8 mouse cellular contexts compared by ENCODE assay signal in genomic region chr7:80084484-80084931, GRCm38 (mm10). TPM values are rescaled to one million over a fixed set of nuclear protein-coding genes. Genes with fewer than 3 reads are reported as not detected.
DNase-seq lines count a peak whose midpoint lies in the region; ATAC-seq lines count a peak whose summit lies in the region.

No protein-coding gene starts in this region.

- no peaks in the 10 kb centered on the region for H3K9me3 ChIP-seq in neural tube, embryonic 15.5 days (replicated peaks)
- no peaks in the 10 kb centered on the region for H3K9me3 ChIP-seq in forebrain, embryonic 11.5 days (ENCODE audit: control insufficient read depth, low read length)
- H3K9me3 ChIP-seq in intestine, embryonic 16.5 days (ENCODE audit: control insufficient read depth, low read length) = no peaks in the 10 kb centered on the region

- 44% methylated on average over 7 of the region's 7 CpGs for WGBS in neural tube, embryonic 15.5 days
- 59% methylated on average over 7 of the region's 7 CpGs for WGBS in forebrain, embryonic 11.5 days
- 53% methylated on average over 7 of the region's 7 CpGs for WGBS in intestine, embryonic 16.5 days

- H3K4me1 ChIP-seq in neural tube, embryonic 15.5 days = peaks cover 7% of the 10 kb centered on the region; the same call in 1 of the 2 replicates
- no peaks in the 10 kb centered on the region for H3K4me1 ChIP-seq in forebrain, embryonic 11.5 days (replicated peaks; ENCODE audit: control insufficient read depth, insufficient read depth, low read length)
- peaks cover 11% of the 10 kb centered on the region; the same call in 1 of the 2 replicates for H3K4me1 ChIP-seq in intestine, embryonic 16.5 days (ENCODE audit: control insufficient read depth, insufficient read depth, low read length)

- no peak overlapping the region for H3K4me3 ChIP-seq in neural tube, embryonic 15.5 days (replicated peaks)
- H3K4me3 ChIP-seq in forebrain, embryonic 11.5 days (ENCODE audit: low read depth, low read length) = no peak overlapping the region
- H3K4me3 ChIP-seq in intestine, embryonic 16.5 days (ENCODE audit: low read length) = no peak overlapping the region

- DNase-seq in neural tube, embryonic 10.5 days (ENCODE audit: extremely low spot score, low spot score) = peak; percentile 74
- DNase-seq in forebrain, embryonic 11.5 days (ENCODE audit: low spot score) = peak; percentile 89
- DNase-seq in spleen, postnatal 36 days (ENCODE audit: low spot score in 2 of 2) = peak; percentile 54 to 66
- no peak for DNase-seq in frontal cortex, postnatal 25 days (ENCODE audit: low spot score in 2 of 2)

- H3K27ac ChIP-seq in neural tube, embryonic 15.5 days (replicated peaks) = no peak overlapping the region
- H3K27ac ChIP-seq in forebrain, embryonic 11.5 days (ENCODE audit: low read depth, low read length) = no peak overlapping the region
- H3K27ac ChIP-seq in intestine, embryonic 16.5 days (ENCODE audit: low read length) = no peak overlapping the region

- peaks cover 46% of the 10 kb centered on the region for H3K36me3 ChIP-seq in neural tube, embryonic 15.5 days
- peaks cover 28% of the 10 kb centered on the region; the same call in 1 of the 2 replicates for H3K36me3 ChIP-seq in forebrain, embryonic 11.5 days (ENCODE audit: control insufficient read depth, insufficient read depth, low read length)
- H3K36me3 ChIP-seq in intestine, embryonic 16.5 days (ENCODE audit: control insufficient read depth, insufficient read depth, low read length) = peaks cover 32% of the 10 kb centered on the region

- no peak overlapping the region for H3K4me2 ChIP-seq in neural tube, embryonic 15.5 days
- no peak overlapping the region for H3K4me2 ChIP-seq in forebrain, embryonic 11.5 days (ENCODE audit: low read depth, low read length, severe bottlenecking)
- H3K4me2 ChIP-seq in intestine, embryonic 16.5 days (ENCODE audit: low read depth, low read length) = no peak overlapping the region

- H3K9ac ChIP-seq in neural tube, embryonic 15.5 days (replicated peaks) = no peak overlapping the region
- H3K9ac ChIP-seq in forebrain, embryonic 11.5 days (ENCODE audit: low read length) = no peak overlapping the region
- H3K9ac ChIP-seq in intestine, embryonic 16.5 days (ENCODE audit: low read depth, low read length) = no peak overlapping the region

- no peaks in the 10 kb centered on the region for H3K27me3 ChIP-seq in neural tube, embryonic 15.5 days (replicated peaks)
- no peaks in the 10 kb centered on the region for H3K27me3 ChIP-seq in forebrain, embryonic 11.5 days (ENCODE audit: control insufficient read depth, insufficient read depth, low read length)
- no peaks in the 10 kb centered on the region for H3K27me3 ChIP-seq in intestine, embryonic 16.5 days (replicated peaks; ENCODE audit: control insufficient read depth, insufficient read depth, low read length)

- ATAC-seq in neural tube, embryonic 15.5 days (ENCODE audit: low FRiP score) = no peak
- ATAC-seq in activated CD4-positive, CD25-positive, alpha-beta regulatory T cell, adult 4 months = peak; percentile 46
- peak; percentile 61 for ATAC-seq in forebrain, embryonic 11.5 days (replicated peaks; ENCODE audit: low FRiP score)
- peak; percentile 36; the same call in 1 of the 2 replicates for ATAC-seq in intestine, embryonic 16.5 days
- peak; percentile 63 for ATAC-seq in megakaryocyte progenitor cell, adult 5-6 weeks (replicated peaks; ENCODE audit: poor library complexity)

RNA-seq across cellular contexts. Expression of gene Idh2, which starts 30.7 kb away (rescaled TPM):
- polyA plus RNA-seq in neural tube, embryonic 15.5 days (2015; fragmentation: Nextera tagmentation; extraction: Ambion mirVana) = 200 and 267 TPM in 2 replicates
- 10 to 100 TPM; 24.8 to 31.7 TPM for polyA plus RNA-seq in activated CD4-positive, CD25-positive, alpha-beta regulatory T cell, adult 4 months (2017; shearing (Covaris generic))
- 403 and 425 TPM in 2 replicates for polyA plus RNA-seq in forebrain, embryonic 11.5 days (2014; fragmentation: Nextera tagmentation; extraction: Ambion mirVana)
- 540 and 585 TPM in 2 replicates for polyA plus RNA-seq in intestine, embryonic 16.5 days (2015; fragmentation: Nextera tagmentation; extraction: Ambion mirVana)
- total RNA-seq in megakaryocyte progenitor cell, adult 5-6 weeks (2015) = 267 and 274 TPM in 2 replicates
- total RNA-seq in megakaryocyte progenitor cell, adult 5-6 weeks (2017) = 276 and 284 TPM in 2 replicates

RNA-seq across cellular contexts. Expression of gene Zfp710, which starts 59.9 kb away (rescaled TPM):
- 11.6 and 13.9 TPM in 2 replicates for polyA plus RNA-seq in neural tube, embryonic 15.5 days (2015; fragmentation: Nextera tagmentation; extraction: Ambion mirVana)
- polyA plus RNA-seq in activated CD4-positive, CD25-positive, alpha-beta regulatory T cell, adult 4 months (2017; shearing (Covaris generic)) = 1 to 10 TPM; 4.2 to 4.6 TPM
- polyA plus RNA-seq in forebrain, embryonic 11.5 days (2014; fragmentation: Nextera tagmentation; extraction: Ambion mirVana) = 27.9 and 33.0 TPM in 2 replicates
- 12.2 and 12.4 TPM in 2 replicates for polyA plus RNA-seq in intestine, embryonic 16.5 days (2015; fragmentation: Nextera tagmentation; extraction: Ambion mirVana)
- 18.9 and 19.3 TPM in 2 replicates for total RNA-seq in megakaryocyte progenitor cell, adult 5-6 weeks (2015)
- total RNA-seq in megakaryocyte progenitor cell, adult 5-6 weeks (2017) = 22.7 and 23.6 TPM in 2 replicates

Comparison
In these comparisons a context has a peak if more than half of its experiments do, and no peak if none do; other contexts are left out.
1. DNase-seq: peak in neural tube, embryonic 10.5 days (single experiment), forebrain, embryonic 11.5 days (single experiment) and spleen, postnatal 36 days (2 of 2); none in frontal cortex, postnatal 25 days (0 of 2).